Mouse (Mus musculus) liver, adult 2 months (tissue): Measurements from ENCODE around the gene Eif2b5.

ENCODE experiments used
- CTCF ChIP-seq: fragments of 200-500 bp; IDR thresholded peaks from 2 replicates; pipeline ENCODE4 v1.5.1; 2011; ENCODE audit warnings: low read depth, low read length, control low read depth
- POLR2A ChIP-seq: fragments of 200-500 bp; IDR thresholded peaks from 2 replicates; pipeline ENCODE4 v1.6.1; 2011; ENCODE audit warnings: low read length, control low read depth; ENCODE audit not compliant: insufficient read depth; ENCODE audit errors: extremely low read depth

DNA sequence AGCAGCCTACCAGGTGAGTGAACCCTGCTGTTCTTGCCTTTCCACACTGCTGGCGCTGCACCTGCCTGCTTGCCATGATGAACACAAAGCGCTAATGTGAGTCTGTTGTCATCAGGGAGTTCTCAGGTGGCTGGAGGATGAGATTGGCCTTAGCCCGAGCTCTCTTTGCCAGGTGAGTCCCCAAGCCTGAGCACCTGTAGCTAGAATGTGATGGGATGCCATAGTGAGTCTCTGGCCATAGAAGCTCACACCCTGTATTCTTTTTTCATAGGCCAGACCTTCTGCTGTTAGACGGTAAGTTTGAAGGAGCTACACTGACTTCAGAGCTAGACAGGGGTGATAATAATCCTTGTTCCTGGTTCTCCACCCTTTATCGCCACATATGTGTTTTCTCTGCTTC is 53.1 kb downstream of the Eif2b5 start:
- TF ChIP-seq POLR2A (no peak), CTCF (no peak)
